Mouse (Mus musculus) lung, adult 2 months (tissue): ENCODE results near the gene Pcsk7.

Experiments used
- CTCF ChIP-seq: fragments of 200-500 bp; IDR thresholded peaks from 2 replicates; pipeline ENCODE4 v1.5.1; 2011; ENCODE audit warnings: mild to moderate bottlenecking, low read length, control low read depth; ENCODE audit not compliant: insufficient read depth
- POLR2A ChIP-seq: fragments of 200-500 bp; IDR thresholded peaks from 2 replicates; pipeline ENCODE4 v1.6.1; 2011; ENCODE audit warnings: low read depth, mild to moderate bottlenecking, control low read depth, low read length, borderline replicate concordance; ENCODE audit errors: extremely low read depth

- TF ChIP-seq CTCF, result no peak
- TF ChIP-seq POLR2A, result no peak
Measured at GRCm38 (mm10) chr9:45893681-45894080, 12.6 kb upstream of the Pcsk7 start.
